Mouse (Mus musculus) skeletal muscle tissue, adult 2 months (tissue): Measurements from ENCODE around the gene Trio.
A peak's percentile ranks its signal among the peaks of the same experiment; 100 is the strongest.

ENCODE experiments used
- DNase-seq: peaks from one replicate; pipeline ENCODE4 v3.0.0-alpha.2; 2012; ENCODE audit warnings: low read depth, low spot score

Gene Trio

GRCm38 (mm10) chr15:27774481-27774880 lies 251.2 kb downstream of the Trio start:
- DNase-seq: no peak

- DNase-seq: no peak
Measured at GRCm38 (mm10) chr15:27772125-27772627, 253.5 kb downstream of the Trio start.

GRCm38 (mm10) chr15:27771581-27771980 lies 254.1 kb downstream of the Trio start:
- peak; percentile 46 for DNase-seq

- no peak for DNase-seq
Measured at GRCm38 (mm10) chr15:27770513-27771196, 255.0 kb downstream of the Trio start.

- DNase-seq: no peak
Measured at GRCm38 (mm10) chr15:27761416-27761815, 264.2 kb downstream of the Trio start.

GRCm38 (mm10) chr15:27760655-27761054 lies 265.0 kb downstream of the Trio start:
- DNase-seq: no peak

- no peak for DNase-seq
Measured at GRCm38 (mm10) chr15:27759890-27760289, 265.8 kb downstream of the Trio start.

- DNase-seq: no peak
Measured at GRCm38 (mm10) chr15:27758680-27759079, 267.0 kb downstream of the Trio start.

GRCm38 (mm10) chr15:27756426-27756825 lies 269.2 kb downstream of the Trio start:
- DNase-seq: no peak

- DNase-seq: no peak
Measured at GRCm38 (mm10) chr15:27754571-27755260, 270.9 kb downstream of the Trio start.

GRCm38 (mm10) chr15:27753923-27754322 lies 271.7 kb downstream of the Trio start:
- DNase-seq: no peak

- no peak for DNase-seq
Measured at GRCm38 (mm10) chr15:27752677-27753342, 272.8 kb downstream of the Trio start.

- DNase-seq: peak; percentile 22
Measured at GRCm38 (mm10) chr15:27751612-27752405, 273.8 kb downstream of the Trio start.

GRCm38 (mm10) chr15:27748739-27749138 lies 276.9 kb downstream of the Trio start:
- no peak for DNase-seq

GRCm38 (mm10) chr15:27747512-27747911 lies 278.1 kb downstream of the Trio start:
- no peak for DNase-seq

- no peak for DNase-seq
Measured at GRCm38 (mm10) chr15:27744995-27745394, 280.7 kb downstream of the Trio start.

- no peak for DNase-seq
Measured at GRCm38 (mm10) chr15:27740080-27740479, 285.6 kb downstream of the Trio start.

- DNase-seq: no peak
Measured at GRCm38 (mm10) chr15:27731818-27732217, 293.8 kb downstream of the Trio start.

- DNase-seq: no peak
Measured at GRCm38 (mm10) chr15:27726228-27726627, 299.4 kb downstream of the Trio start.

- DNase-seq: no peak
Measured at GRCm38 (mm10) chr15:27724796-27725680, 300.6 kb downstream of the Trio start.

- DNase-seq: no peak
Measured at GRCm38 (mm10) chr15:27724298-27724697, 301.4 kb downstream of the Trio start.
